Mouse (Mus musculus) neural tube, embryonic 14.5 days (tissue): ENCODE data around the gene Rbm14. TPM values are rescaled to one million over a fixed set of nuclear protein-coding genes. Genes with fewer than 3 reads are reported as not detected.
"Not testable (repeated sequence)": the region's sequence is repeated elsewhere in the genome, so short reads cannot be mapped to it uniquely, and the experiment has no call there.

Experiments used
- ATAC-seq: fragments of 200-750 bp; cut with Nextera tagmentation; 2 replicates; pipeline ENCODE4 v1.8.0; 2017; ENCODE audit warnings: low read depth, mild to moderate bottlenecking, moderate TSS enrichment, moderate library complexity
- H3K27ac ChIP-seq: fragments of 300-500 bp; sonication (generic); 2 replicates; pipeline ENCODE4 v1.5.1; 2014; ENCODE audit warnings: low read depth, mild to moderate bottlenecking, control low read depth, low read length, moderate library complexity, mixed read lengths
- H3K27me3 ChIP-seq: fragments of 300-500 bp; sonication (generic); 2 replicates; pipeline ENCODE4 v1.6.1; 2014; ENCODE audit warnings: low read length; ENCODE audit not compliant: control insufficient read depth, insufficient read depth
- H3K36me3 ChIP-seq: fragments of 300-500 bp; sonication (generic); 2 replicates; pipeline ENCODE4 v1.6.1; 2014; ENCODE audit warnings: low read length, mixed read lengths; ENCODE audit not compliant: control insufficient read depth, insufficient read depth
- H3K4me1 ChIP-seq: fragments of 300-500 bp; sonication (generic); 2 replicates; pipeline ENCODE4 v1.6.1; 2014; ENCODE audit warnings: low read length; ENCODE audit not compliant: control insufficient read depth, insufficient read depth
- H3K4me2 ChIP-seq: fragments of 300-500 bp; sonication (generic); 2 replicates; pipeline ENCODE4 v1.6.1; 2014; ENCODE audit warnings: mild to moderate bottlenecking, low read depth, low read length, control low read depth
- H3K4me3 ChIP-seq: fragments of 300-500 bp; sonication (generic); 2 replicates; pipeline ENCODE4 v1.5.1; 2014; ENCODE audit warnings: low read depth, low read length, control low read depth, mixed read lengths
- H3K9ac ChIP-seq: fragments of 300-500 bp; sonication (generic); replicated peaks from 2 replicates; pipeline ENCODE4 v1.6.1; 2014; ENCODE audit warnings: low read depth, mild to moderate bottlenecking, control low read depth, low read length, mixed read lengths
- H3K9me3 ChIP-seq: fragments of 300-500 bp; sonication (generic); 2 replicates; pipeline ENCODE4 v1.6.1; 2016; ENCODE audit warnings: low read length; ENCODE audit not compliant: control insufficient read depth
- WGBS: fragments of 180-500 bp; shearing (Covaris S2); extraction: QIAGEN DNeasy Blood & Tissue Kit; methylation state at CpG from one replicate; pipeline ENCODE4 v1.1.7; 2014; 5-methylcytosine and 5-hydroxymethylcytosine counted together
- polyA plus RNA-seq: library from polyadenylated mRNA; unstranded; fragments of >200 nt; fragmentation: Nextera tagmentation; extraction: Ambion mirVana; gene quantifications from 2 replicates; pipeline ENCODE4 v1.2.1, GENCODE M21; 2014

Rbm14 gene
- polyA plus RNA-seq, 1 experiment from 2014 or later: 54.6 TPM

DNA sequence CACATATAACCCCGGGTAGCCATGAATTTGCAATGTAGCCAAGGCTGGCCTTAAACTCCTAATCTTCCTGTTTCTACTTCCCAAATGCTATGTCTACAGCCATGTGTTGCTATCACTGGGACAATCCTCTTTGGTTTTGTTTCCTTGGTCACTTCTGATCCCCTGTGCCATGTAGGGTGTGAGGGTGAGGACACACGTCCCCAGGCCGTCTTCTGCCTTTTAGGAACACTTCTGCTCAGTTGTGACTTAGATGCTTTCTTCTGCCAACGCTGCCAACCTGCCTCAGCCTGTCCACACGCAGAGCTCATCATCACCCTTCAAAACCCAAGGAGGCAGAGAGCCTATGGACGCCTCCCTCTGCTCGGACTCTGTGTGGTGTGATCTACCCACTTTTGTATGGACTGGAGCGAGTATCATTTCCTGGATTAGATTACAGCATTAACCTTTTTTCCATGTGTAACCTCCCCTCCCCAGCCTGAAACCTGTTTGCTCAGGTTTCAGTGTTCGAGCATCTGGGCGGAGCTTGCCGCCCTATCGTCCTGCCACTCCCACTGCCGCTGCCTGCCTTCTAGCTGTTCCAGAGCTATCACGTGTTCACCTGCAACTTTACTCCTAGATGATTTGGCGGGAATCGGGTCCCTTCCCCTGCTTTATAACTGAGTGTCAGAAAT lies 17.1 kb upstream of the Rbm14 start:
- Histone ChIP-seq H3K27me3 (no peaks in the 10 kb centered on the region), H3K9ac (no peak overlapping the region), H3K4me2 (no peak overlapping the region), H3K27ac (no peak overlapping the region), H3K9me3 (no peaks in the 10 kb centered on the region), H3K4me1 (no peaks in the 10 kb centered on the region), H3K36me3 (no peaks in the 10 kb centered on the region), H3K4me3 (no peak overlapping the region)
- no peak for ATAC-seq
- WGBS: 65% methylated on average over 16 of the region's 16 CpGs

- Histone ChIP-seq H3K27ac (no peak overlapping the region), H3K36me3 (no peaks in the 10 kb centered on the region), H3K9me3 (no peaks in the 10 kb centered on the region), H3K9ac (no peak overlapping the region), H3K27me3 (no peaks in the 10 kb centered on the region), H3K4me2 (no peak overlapping the region), H3K4me3 (no peak overlapping the region), H3K4me1 (no peaks in the 10 kb centered on the region)
- no peak for ATAC-seq
- 72% methylated on average over 5 of the region's 5 CpGs for WGBS
Measured at GRCm38 (mm10) chr19:4820678-4821303, 9.4 kb upstream of the Rbm14 start.

DNA sequence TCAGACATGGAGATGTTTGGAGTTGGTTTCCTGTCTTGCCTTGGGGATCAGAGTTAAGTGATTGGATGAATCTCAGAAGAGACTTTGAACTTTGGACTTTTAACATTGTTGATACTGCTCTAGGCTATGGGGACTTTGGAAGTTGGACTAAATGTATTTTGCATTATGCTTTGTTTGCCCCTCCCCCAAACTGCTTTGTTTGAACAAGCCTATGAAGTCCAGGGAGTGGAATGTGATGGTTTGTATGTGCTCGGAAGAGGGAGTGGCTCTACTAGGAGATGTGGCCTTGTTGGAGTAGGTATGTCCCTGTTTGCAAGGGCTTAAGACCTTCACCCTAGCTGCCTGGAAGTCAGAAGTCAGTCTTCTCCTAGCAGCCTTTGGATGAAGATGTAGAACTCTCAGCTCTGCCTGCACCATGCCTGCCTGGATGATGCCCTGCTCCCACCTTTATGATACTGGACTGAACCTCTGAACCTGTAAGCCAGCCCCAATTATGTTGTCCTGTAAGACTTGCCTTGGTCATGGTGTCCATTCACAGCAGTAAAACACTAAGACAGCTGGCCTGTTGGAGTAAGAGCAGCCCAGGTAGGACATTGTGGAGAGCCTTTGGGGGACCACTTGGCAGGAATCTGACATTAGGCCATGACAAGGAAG lies 5.9 kb upstream of the Rbm14 start:
- Histone ChIP-seq H3K27ac (no peak overlapping the region), H3K4me1 (no peaks in the 10 kb centered on the region), H3K4me2 (no peak overlapping the region), H3K36me3 (no peaks in the 10 kb centered on the region), H3K4me3 (no peak overlapping the region), H3K9ac (no peak overlapping the region), H3K27me3 (no peaks in the 10 kb centered on the region), H3K9me3 (no peaks in the 10 kb centered on the region)
- WGBS: 65% methylated on average over 1 of the region's 1 CpGs
- no peak for ATAC-seq

GRCm38 (mm10) chr19:4813015-4813414 lies 1.6 kb upstream of the Rbm14 start:
- no peak overlapping the region for H3K27ac ChIP-seq
- no peak overlapping the region for H3K4me2 ChIP-seq
- H3K36me3 ChIP-seq: no peaks in the 10 kb centered on the region
- H3K9me3 ChIP-seq: no peaks in the 10 kb centered on the region
- H3K27me3 ChIP-seq: no peaks in the 10 kb centered on the region
- 83% methylated on average over 6 of the region's 6 CpGs for WGBS
- H3K4me1 ChIP-seq: peaks cover 12% of the 10 kb centered on the region
- no peak for ATAC-seq
- H3K4me3 ChIP-seq: no peak overlapping the region
- no peak overlapping the region for H3K9ac ChIP-seq

DNA sequence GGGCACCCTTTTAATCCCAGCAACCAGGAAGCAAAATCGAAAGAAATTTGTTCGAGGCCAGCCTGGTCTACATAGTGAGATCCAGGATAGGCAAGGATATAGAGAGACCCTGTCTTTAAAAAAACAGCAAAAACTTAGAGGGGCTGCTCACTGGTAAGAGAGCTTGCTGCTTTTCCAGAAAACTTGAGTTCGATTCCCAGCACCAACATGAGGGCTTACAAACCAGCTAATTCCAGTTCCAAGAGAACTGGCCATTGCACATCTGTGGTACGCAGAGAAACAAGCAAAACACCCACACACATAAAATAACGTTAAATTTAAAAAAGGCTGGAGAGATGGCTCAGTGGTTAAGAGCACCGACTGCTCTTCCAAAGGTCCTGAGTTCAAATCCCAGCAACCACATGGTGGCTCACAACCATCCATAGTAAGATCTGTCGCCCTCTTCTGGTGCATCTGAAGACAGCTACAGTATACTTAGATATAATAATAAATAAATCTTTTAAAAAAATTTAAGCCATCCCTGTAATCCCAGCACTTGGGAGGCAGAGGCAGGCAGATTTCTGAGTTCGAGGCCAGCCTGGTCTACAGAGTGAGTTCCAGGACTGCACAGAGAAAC lies 1.0 kb upstream of the Rbm14 start:
- H3K4me1 ChIP-seq: peaks cover 12% of the 10 kb centered on the region
- not testable (repeated sequence) for H3K27ac ChIP-seq, H3K9me3 ChIP-seq, H3K36me3 ChIP-seq, ATAC-seq, H3K27me3 ChIP-seq
- peak overlapping the region; percentile 68 for H3K4me3 ChIP-seq
- H3K4me2 ChIP-seq: peak overlapping the region; percentile 95
- 81% methylated on average over 8 of the region's 8 CpGs for WGBS
- H3K9ac ChIP-seq: peak overlapping the region; percentile 69

DNA sequence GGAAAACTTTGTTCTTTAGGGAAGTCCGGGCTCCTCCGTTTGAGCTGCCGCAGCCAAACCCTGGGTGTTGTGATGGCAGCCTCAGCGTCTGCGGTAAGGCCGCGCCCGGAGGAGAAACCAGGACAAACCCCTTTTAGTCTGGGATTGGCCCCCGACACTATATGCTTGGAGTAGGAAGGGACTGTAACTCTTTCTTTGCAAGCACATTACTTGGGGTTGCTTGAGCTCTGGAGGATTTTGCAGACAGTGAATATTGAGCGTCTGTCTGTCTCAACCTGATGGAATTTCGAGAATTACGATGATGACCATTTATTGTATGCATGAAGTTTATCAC lies 442 bp upstream of the Rbm14 start:
- peak; percentile 32 for ATAC-seq
- H3K9ac ChIP-seq: peak overlapping the region; percentile 69
- H3K4me2 ChIP-seq: peak overlapping the region; percentile 95
- peak overlapping the region; percentile 95 for H3K27ac ChIP-seq
- peaks cover 12% of the 10 kb centered on the region for H3K4me1 ChIP-seq
- WGBS: 4% methylated on average over 12 of the region's 12 CpGs
- H3K36me3 ChIP-seq: no peaks in the 10 kb centered on the region
- H3K4me3 ChIP-seq: peak overlapping the region; percentile 68
- H3K9me3 ChIP-seq: no peaks in the 10 kb centered on the region
- no peaks in the 10 kb centered on the region for H3K27me3 ChIP-seq

- WGBS: 2% methylated on average over 16 of the region's 17 CpGs
- ATAC-seq: no peak
- H3K4me3 ChIP-seq: peak overlapping the region; percentile 68
- H3K36me3 ChIP-seq: no peaks in the 10 kb centered on the region
- H3K27ac ChIP-seq: peak overlapping the region; percentile 95
- no peaks in the 10 kb centered on the region for H3K9me3 ChIP-seq
- no peaks in the 10 kb centered on the region for H3K27me3 ChIP-seq
- H3K4me2 ChIP-seq: peak overlapping the region; percentile 95
- peaks cover 12% of the 10 kb centered on the region for H3K4me1 ChIP-seq
- peak overlapping the region; percentile 69 for H3K9ac ChIP-seq
Measured at GRCm38 (mm10) chr19:4810746-4811062, 730 bp downstream of the Rbm14 start.

DNA sequence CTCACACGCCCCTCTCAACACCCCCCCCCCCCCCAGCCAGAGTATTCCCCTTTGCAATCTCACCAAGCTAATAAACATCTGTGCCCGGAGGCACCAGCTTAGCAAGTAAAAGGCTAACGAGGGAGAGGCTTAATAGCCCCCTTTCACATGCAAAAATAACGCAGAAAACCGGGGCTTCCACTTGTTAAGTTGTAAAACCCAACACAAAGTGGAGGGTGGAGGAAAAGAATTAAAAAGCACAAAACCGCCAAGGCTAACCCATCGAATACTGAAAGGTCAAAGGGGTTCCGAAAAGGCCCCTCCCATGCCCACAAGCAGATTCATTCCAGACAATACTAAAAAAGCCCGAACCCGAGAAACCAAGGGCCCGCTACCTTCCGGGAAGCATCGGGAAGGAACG lies 1.1 kb downstream of the Rbm14 start:
- under 1% methylated on average over 14 of the region's 14 CpGs for WGBS
- H3K9ac ChIP-seq: peak overlapping the region; percentile 69
- peak overlapping the region; percentile 95 for H3K4me2 ChIP-seq
- H3K4me1 ChIP-seq: peaks cover 12% of the 10 kb centered on the region
- H3K9me3 ChIP-seq: no peaks in the 10 kb centered on the region
- H3K36me3 ChIP-seq: no peaks in the 10 kb centered on the region
- H3K27me3 ChIP-seq: no peaks in the 10 kb centered on the region
- H3K4me3 ChIP-seq: peak overlapping the region; percentile 68
- no peak overlapping the region; the same call in 1 of the 2 replicates for H3K27ac ChIP-seq
- no peak for ATAC-seq

DNA sequence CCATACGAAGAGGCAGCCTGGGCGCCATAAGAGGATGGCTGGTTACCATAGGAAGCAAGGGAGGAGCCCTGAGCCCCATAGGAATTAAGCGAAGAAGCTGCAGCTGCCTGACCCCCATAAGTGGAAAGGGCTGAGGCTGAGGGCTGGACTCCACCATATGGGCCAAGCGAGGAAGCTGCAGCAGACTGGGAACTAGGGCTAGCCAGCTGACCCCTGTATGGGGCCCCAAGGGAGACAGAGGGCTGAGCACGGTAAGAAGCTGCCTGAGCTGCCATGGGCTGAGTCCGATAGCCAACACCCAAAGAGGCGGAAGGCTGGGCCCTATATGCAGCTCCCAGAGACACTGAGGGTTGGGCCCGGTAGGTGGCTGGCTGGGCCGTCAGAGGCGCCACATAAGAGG lies 8.2 kb downstream of the Rbm14 start:
- Histone ChIP-seq H3K36me3 (peaks cover 31% of the 10 kb centered on the region), H3K27me3 (no peaks in the 10 kb centered on the region), H3K9me3 (no peaks in the 10 kb centered on the region), H3K27ac (no peak overlapping the region), H3K4me3 (no peak overlapping the region), H3K4me1 (no peaks in the 10 kb centered on the region), H3K4me2 (no peak overlapping the region), H3K9ac (no peak overlapping the region)
- 78% methylated on average over 9 of the region's 10 CpGs for WGBS
- no peak for ATAC-seq
